Mouse (Mus musculus): Measurements from ENCODE around the gene U2af2.
A peak's percentile ranks its signal among the peaks of the same experiment; 100 is the strongest.

U2af2 gene

GRCm38 (mm10) chr7:5125078-5125477, 63.1 kb downstream of the U2af2 start:
- no peak for DNase-seq

- DNase-seq, result peak; percentile 70 to 85
Observed at GRCm38 (mm10) chr7:5125549-5126406, 63.8 kb downstream of the U2af2 start, which contains the start of gene Rasl2-9. Rasl2-9 (minus strand) TSS chr7:5125950.

Data from spleen, adult 18-20 months (tissue).